Mouse (Mus musculus): ENCODE results near the gene Prss46.

DNA sequence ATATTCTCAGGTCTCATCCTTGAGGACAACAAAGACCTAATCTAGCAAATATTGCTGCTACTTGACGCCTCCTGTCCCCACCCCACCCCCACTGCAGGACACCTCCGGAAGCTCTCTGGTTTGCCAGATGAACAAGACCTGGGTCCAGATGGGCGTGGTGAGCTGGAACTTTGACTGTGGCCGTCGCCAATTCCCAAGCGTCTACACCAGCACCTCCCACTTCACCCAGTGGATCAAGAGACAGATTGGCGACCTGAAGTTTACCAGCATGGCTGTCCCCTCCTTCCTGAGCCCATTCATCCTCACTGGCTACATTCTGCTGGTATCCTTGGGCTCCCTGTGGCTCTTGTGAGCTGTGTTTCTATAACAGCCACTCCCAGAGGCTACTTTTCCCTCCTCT, 11.6 kb downstream of the Prss46 start:
- TF ChIP-seq POLR2A (IDR thresholded peaks at IDR 0.05; ENCODE audit: insufficient read length, low read depth) (no peak), POLR2AphosphoS2 (IDR thresholded peaks at IDR 0.05; ENCODE audit: insufficient read length, low read depth) (no peak), E2F4 (IDR thresholded peaks at IDR 0.05; ENCODE audit: insufficient read depth) (no peak)
